Mouse (Mus musculus) kidney, adult 2 months (tissue): ENCODE results near the gene Ctse.

Experiments
- CTCF ChIP-seq: fragments of 200-500 bp; conservative IDR thresholded peaks from 2 replicates; pipeline ENCODE4 v1.5.1; 2011; ENCODE audit warnings: low read depth, mild to moderate bottlenecking, control low read depth, low read length, moderate library complexity, mixed read lengths; ENCODE audit not compliant: insufficient read depth, insufficient read length
- POLR2A ChIP-seq: fragments of 200-500 bp; IDR thresholded peaks from one replicate; pipeline ENCODE4 v1.6.1; 2011; ENCODE audit warnings: low read depth, low read length, control low read depth

GRCm38 (mm10) chr1:131714388-131715337, 76.6 kb downstream of the Ctse start:
- TF ChIP-seq CTCF (no peak), POLR2A (no peak)
